ENCODE assay signal across 25 mouse cellular contexts in the genomic region with DNA sequence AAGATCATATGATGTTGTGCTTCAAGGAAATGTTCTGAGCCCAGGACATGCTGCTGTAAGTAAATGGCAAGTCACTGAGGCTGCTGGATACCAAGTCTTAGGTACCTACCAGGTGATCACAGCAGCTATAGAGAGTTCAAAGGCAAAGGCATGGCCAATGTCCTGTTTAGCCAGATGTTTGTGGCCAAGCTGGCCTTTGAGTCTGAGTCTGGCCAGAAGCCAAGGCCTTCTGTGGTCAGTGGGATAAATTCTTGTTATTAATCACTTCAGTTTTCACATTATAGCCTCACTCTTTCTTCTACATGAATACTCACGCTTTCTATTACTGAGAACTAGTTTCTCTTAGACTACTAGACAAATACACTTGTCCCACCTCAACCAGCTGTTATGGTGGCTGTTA.
DNase-seq lines count a peak whose midpoint lies in the region; ATAC-seq lines count a peak whose summit lies in the region.
"Had no signal": no experiment of that assay in that cellular context is flagged by ENCODE, and none has a peak within 500 bp of the region (broad histone marks: within the 10 kb centered on the region; RNA-seq: fewer than 3 reads in every experiment).

No protein-coding gene starts in this region.

- 93% methylated on average over 1 of the region's 1 CpGs for WGBS in midbrain, embryonic 16.5 days

- no peaks in the 10 kb centered on the region for H3K9me3 ChIP-seq in midbrain, embryonic 16.5 days (replicated peaks; ENCODE audit: control insufficient read depth, low read length, poor library complexity, severe bottlenecking)
- H3K9me3 ChIP-seq: embryonic facial prominence, embryonic 10.5 days; embryonic facial prominence, embryonic 13.5 days; forebrain, embryonic 12.5 days; forebrain, embryonic 15.5 days; hindbrain, embryonic 12.5 days; hindbrain, embryonic 15.5 days had no signal

- H3K4me1 ChIP-seq in midbrain, embryonic 16.5 days (ENCODE audit: control insufficient read depth, insufficient read depth, low read length), result no peaks in the 10 kb centered on the region
- H3K4me1 ChIP-seq: embryonic facial prominence, embryonic 10.5 days; embryonic facial prominence, embryonic 13.5 days; forebrain, embryonic 12.5 days; forebrain, embryonic 15.5 days; hindbrain, embryonic 12.5 days; hindbrain, embryonic 15.5 days had no signal

- H3K4me3 ChIP-seq in midbrain, embryonic 16.5 days (ENCODE audit: low read depth, low read length), result no peak overlapping the region
- H3K4me3 ChIP-seq: embryonic facial prominence, embryonic 10.5 days; embryonic facial prominence, embryonic 13.5 days; erythroblast, embryonic 14.5 days; forebrain, embryonic 12.5 days; forebrain, embryonic 15.5 days; hindbrain, embryonic 12.5 days; hindbrain, embryonic 15.5 days had no signal

- H3K36me3 ChIP-seq in midbrain, embryonic 16.5 days (ENCODE audit: control insufficient read depth, insufficient read depth, low read length), result no peaks in the 10 kb centered on the region
- H3K36me3 ChIP-seq: embryonic facial prominence, embryonic 10.5 days; embryonic facial prominence, embryonic 13.5 days; forebrain, embryonic 12.5 days; forebrain, embryonic 15.5 days; G1E; hindbrain, embryonic 12.5 days; hindbrain, embryonic 15.5 days had no signal

- no peaks in the 10 kb centered on the region for H3K27me3 ChIP-seq in midbrain, embryonic 16.5 days (ENCODE audit: control insufficient read depth, insufficient read depth, low read depth, low read length)
- H3K27me3 ChIP-seq: CH12.LX; embryonic facial prominence, embryonic 13.5 days; forebrain, embryonic 12.5 days; forebrain, embryonic 15.5 days; hindbrain, embryonic 12.5 days; hindbrain, embryonic 15.5 days had no signal

- H3K4me2 ChIP-seq in midbrain, embryonic 16.5 days (ENCODE audit: low read length), result no peak overlapping the region
- H3K4me2 ChIP-seq: embryonic facial prominence, embryonic 13.5 days; forebrain, embryonic 12.5 days; forebrain, embryonic 15.5 days; heart, embryonic 11.5 days; hindbrain, embryonic 12.5 days; hindbrain, embryonic 15.5 days had no signal

- H3K27ac ChIP-seq in midbrain, embryonic 16.5 days (ENCODE audit: low read length), result no peak overlapping the region
- H3K27ac ChIP-seq: embryonic facial prominence, embryonic 10.5 days; embryonic facial prominence, embryonic 13.5 days; forebrain, embryonic 12.5 days; forebrain, embryonic 15.5 days; hindbrain, embryonic 12.5 days; hindbrain, embryonic 15.5 days had no signal

- ATAC-seq in midbrain, embryonic 16.5 days, result no peak
- ATAC-seq: forebrain, embryonic 15.5 days had no signal

- H3K9ac ChIP-seq in midbrain, embryonic 16.5 days (ENCODE audit: low read depth, low read length), result no peak overlapping the region
- H3K9ac ChIP-seq: embryonic facial prominence, embryonic 13.5 days; forebrain, embryonic 12.5 days; forebrain, embryonic 15.5 days; hindbrain, embryonic 12.5 days; hindbrain, embryonic 15.5 days had no signal

- DNase-seq in 3T3-L1 (ENCODE audit: low read depth, low spot score) (peak; percentile 12), 416B (ENCODE audit: low read depth) (peak; percentile 63)
- peak; percentile 18 for DNase-seq in adrenal gland, adult 8-10 months
- peak; percentile 21 for DNase-seq in adrenal gland, postnatal 25 days
- DNase-seq in ovary, postnatal 36 days (ENCODE audit: low spot score), result no peak
- no peak for DNase-seq in frontal cortex, postnatal 25 days (ENCODE audit: low spot score in 2 of 2)
- no peak for DNase-seq in lung, postnatal 14 days
- DNase-seq: B cell, adult 2 months; cerebellum, adult 11 months; cerebellum, adult 2 months; cerebellum, adult 9-11 months; cerebellum, postnatal 25 days; gastrocnemius, postnatal 14 days; heart, adult 11 months had no signal

Comparison
In these comparisons a context has a peak if more than half of its experiments do, and no peak if none do; other contexts are left out.
1. DNase-seq: peak in 3T3-L1 (single experiment), 416B (single experiment), adrenal gland, adult 8-10 months (single experiment) and adrenal gland, postnatal 25 days (single experiment); none in ovary, postnatal 36 days (single experiment), frontal cortex, postnatal 25 days (0 of 2) and lung, postnatal 14 days (single experiment).